Mouse (Mus musculus) liver, postnatal 0 days (tissue): ENCODE measurements around the gene Tns2.

ENCODE experiments used
- CTCF ChIP-seq: sonication (generic); IDR thresholded peaks from 2 replicates; pipeline ENCODE4 v1.5.1; 2016; ENCODE audit warnings: antibody characterized with exemption, low read depth
- EP300 ChIP-seq: IDR thresholded peaks from 2 replicates; pipeline ENCODE4 v1.6.1; 2016; ENCODE audit warnings: antibody characterized with exemption, low read depth, mild to moderate bottlenecking

- TF ChIP-seq CTCF (no peak), EP300 (no peak)
Observed at GRCm38 (mm10) chr15:102160415-102161060, 60.3 kb downstream of the Tns2 start.
